Comparison of ENCODE assay signal across 18 mouse cellular contexts in the genomic region with DNA sequence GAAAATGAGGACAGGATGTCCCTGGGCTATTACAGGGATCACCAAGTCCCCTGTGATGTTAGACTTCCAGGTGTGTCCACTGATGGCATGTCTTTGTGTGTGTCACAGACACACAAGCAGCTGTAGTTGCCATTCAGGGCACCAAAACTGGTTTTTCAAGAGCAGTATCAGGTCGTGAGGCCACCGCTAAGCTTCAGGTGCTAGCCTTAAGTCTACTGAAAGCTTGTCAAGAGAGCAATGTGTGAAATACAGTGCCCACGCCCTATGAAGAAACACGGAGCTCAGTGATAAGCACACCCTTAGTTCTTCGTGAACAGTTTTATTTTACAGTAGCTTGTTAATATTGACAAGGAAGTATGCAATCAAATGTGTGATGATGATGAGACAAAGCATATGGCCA.
"Had no signal": no experiment of that assay in that cellular context is flagged by ENCODE, and none has a peak within 500 bp of the region (broad histone marks: within the 10 kb centered on the region; RNA-seq: fewer than 3 reads in every experiment).

No protein-coding gene starts in this region.

- H3K4me3 ChIP-seq: limb, embryonic 12.5 days; limb, embryonic 15.5 days; midbrain, embryonic 12.5 days; midbrain, embryonic 15.5 days; neural tube, embryonic 12.5 days; neural tube, embryonic 15.5 days had no signal

- H3K27me3 ChIP-seq: limb, embryonic 12.5 days; limb, embryonic 15.5 days; midbrain, embryonic 12.5 days; midbrain, embryonic 15.5 days; neural tube, embryonic 12.5 days; neural tube, embryonic 15.5 days had no signal

- H3K9me3 ChIP-seq: limb, embryonic 12.5 days; limb, embryonic 15.5 days; midbrain, embryonic 12.5 days; midbrain, embryonic 15.5 days; neural tube, embryonic 12.5 days; neural tube, embryonic 15.5 days had no signal

- ATAC-seq: liver, postnatal 0 days; lung, postnatal 0 days; midbrain, embryonic 15.5 days had no signal

- H3K36me3 ChIP-seq: limb, embryonic 12.5 days; limb, embryonic 15.5 days; midbrain, embryonic 12.5 days; midbrain, embryonic 15.5 days; neural tube, embryonic 12.5 days; neural tube, embryonic 15.5 days had no signal

- H3K4me2 ChIP-seq: limb, embryonic 12.5 days; limb, embryonic 15.5 days; liver, embryonic 11.5 days; lung, embryonic 14.5 days; midbrain, embryonic 12.5 days; midbrain, embryonic 15.5 days; neural tube, embryonic 12.5 days; neural tube, embryonic 15.5 days had no signal

- H3K4me1 ChIP-seq: limb, embryonic 12.5 days; limb, embryonic 15.5 days; midbrain, embryonic 12.5 days; midbrain, embryonic 15.5 days; neural tube, embryonic 12.5 days; neural tube, embryonic 15.5 days had no signal

- H3K9ac ChIP-seq: limb, embryonic 12.5 days; limb, embryonic 15.5 days; liver, embryonic 14.5 days; liver, postnatal 0 days; lung, embryonic 14.5 days; midbrain, embryonic 12.5 days; midbrain, embryonic 15.5 days; neural tube, embryonic 12.5 days; neural tube, embryonic 15.5 days had no signal

- H3K27ac ChIP-seq: limb, embryonic 12.5 days; limb, embryonic 15.5 days; liver, embryonic 14.5 days; macrophage; midbrain, embryonic 12.5 days; midbrain, embryonic 15.5 days; neural tube, embryonic 12.5 days; neural tube, embryonic 15.5 days had no signal

- DNase-seq: kidney, postnatal 14 days; kidney, postnatal 4 days; left cerebral cortex, postnatal 4 days; liver, postnatal 0 days; lung, embryonic 14.5 days; right cerebral cortex, postnatal 25 days; spleen, adult 18-20 months; thymus, postnatal 25 days had no signal
